Comparison of ENCODE assay signal across 9 mouse cellular contexts in the genomic region with DNA sequence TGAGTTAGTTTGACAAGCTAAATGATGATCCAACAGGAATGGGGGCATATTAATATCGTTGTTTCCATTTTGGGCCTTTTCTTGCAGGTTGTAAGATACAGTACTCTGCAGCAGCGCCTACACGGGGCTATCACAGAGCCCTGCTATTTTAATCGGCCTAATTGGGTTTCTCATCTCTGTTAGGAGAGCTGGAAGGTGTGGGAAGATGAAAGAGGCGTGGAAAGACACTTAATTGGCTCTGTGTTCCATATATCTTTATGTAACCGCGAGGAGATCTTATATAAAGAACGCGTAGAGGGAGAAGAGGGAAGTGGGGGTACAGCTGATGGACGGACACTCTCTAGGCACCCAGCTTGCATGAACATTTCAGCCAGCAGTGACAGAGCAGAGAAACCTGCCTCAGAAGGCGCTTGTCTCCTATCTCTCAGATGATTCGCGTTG.
DNase-seq lines count a peak whose midpoint lies in the region; ATAC-seq and TF ChIP-seq lines count a peak whose summit lies in the region.
"Had no signal": no experiment of that assay in that cellular context is flagged by ENCODE, and none has a peak within 500 bp of the region (broad histone marks: within the 10 kb centered on the region; RNA-seq: fewer than 3 reads in every experiment).

No protein-coding gene starts in this region.

- no peaks in the 10 kb centered on the region for H3K9me3 ChIP-seq in heart, embryonic 11.5 days (replicated peaks; ENCODE audit: control insufficient read depth, low read length)
- no peaks in the 10 kb centered on the region for H3K9me3 ChIP-seq in midbrain, embryonic 13.5 days

- H3K36me3 ChIP-seq in heart, embryonic 11.5 days (ENCODE audit: control insufficient read depth, insufficient read depth, low read length): no peaks in the 10 kb centered on the region
- no peaks in the 10 kb centered on the region for H3K36me3 ChIP-seq in heart, adult 2 months (ENCODE audit: control insufficient read depth, insufficient read depth, low read length)
- H3K36me3 ChIP-seq in midbrain, embryonic 13.5 days: no peaks in the 10 kb centered on the region

- no peak for TF ChIP-seq CTCF in heart, adult 2 months (IDR thresholded peaks at IDR 0.05)
- TF ChIP-seq CTCF in brain, embryonic 14.5 days (IDR thresholded peaks at IDR 0.05; ENCODE audit: borderline replicate concordance, extremely low read depth, insufficient read depth, insufficient read length): no peak

- H3K4me2 ChIP-seq in heart, embryonic 11.5 days: peak overlapping the region; percentile 38
- peak overlapping the region; percentile 38; the same call in 1 of the 2 replicates for H3K4me2 ChIP-seq in midbrain, embryonic 13.5 days (replicated peaks)

- 60% methylated on average over 13 of the region's 13 CpGs for WGBS in heart, embryonic 11.5 days (ENCODE audit: insufficient replicate concordance)
- WGBS in heart, adult 2 months: 58% methylated on average over 13 of the region's 13 CpGs
- 59% methylated on average over 13 of the region's 13 CpGs for WGBS in midbrain, embryonic 13.5 days

- H3K27ac ChIP-seq in heart, embryonic 11.5 days (ENCODE audit: low read depth, low read length): no peak overlapping the region
- no peak overlapping the region for H3K27ac ChIP-seq in heart, adult 2 months
- H3K27ac ChIP-seq in midbrain, embryonic 13.5 days: no peak overlapping the region

- H3K27me3 ChIP-seq in heart, embryonic 11.5 days (ENCODE audit: control insufficient read depth, insufficient read depth, low read length): peaks cover 3% of the 10 kb centered on the region; the same call in 1 of the 2 replicates
- H3K27me3 ChIP-seq in heart, adult 2 months (ENCODE audit: control insufficient read depth, insufficient read depth, low read length): no peaks in the 10 kb centered on the region
- H3K27me3 ChIP-seq in midbrain, embryonic 13.5 days: no peaks in the 10 kb centered on the region

- no peak for TF ChIP-seq EP300 in heart, adult 2 months (IDR thresholded peaks at IDR 0.05; ENCODE audit: insufficient read depth, low read depth, low read length)

- no peak overlapping the region for H3K4me3 ChIP-seq in heart, embryonic 11.5 days (ENCODE audit: low read depth, low read length)
- no peak overlapping the region for H3K4me3 ChIP-seq in heart, adult 2 months
- no peak overlapping the region for H3K4me3 ChIP-seq in midbrain, embryonic 13.5 days (replicated peaks)

- ATAC-seq in heart, embryonic 11.5 days (replicated peaks; ENCODE audit: insufficient number of reproducible peaks, low FRiP score, low TSS enrichment): no peak
- 0 out of 2 replicates have a peak, but pooled peaks have one; percentile 11 for ATAC-seq in midbrain, embryonic 13.5 days
- ATAC-seq: lung, postnatal 0 days had no signal

- intact Hi-C loops in heart, adult 2 months (cut with DNase I): loop anchor here (1.0 to 5.0 kb wide), 3 partner anchors 74 to 499 kb away; no protein-coding TSS in a partner anchor

- H3K4me1 ChIP-seq in heart, embryonic 11.5 days (ENCODE audit: control insufficient read depth, insufficient read depth, low read length): no peaks in the 10 kb centered on the region
- peaks cover 1% of the 10 kb centered on the region; the same call in 1 of the 2 replicates for H3K4me1 ChIP-seq in heart, adult 2 months (ENCODE audit: control insufficient read depth, insufficient read depth, low read length)
- 0 out of 2 replicates have a peak, but pooled peaks cover 3% of the 10 kb centered on the region for H3K4me1 ChIP-seq in midbrain, embryonic 13.5 days (replicated peaks)

- DNase-seq in heart, adult 2 months: no peak
- peak; percentile 14 for DNase-seq in brain, embryonic 14.5 days (ENCODE audit: low read depth)
- DNase-seq in frontal cortex, postnatal 25 days (ENCODE audit: low spot score in 2 of 2): peak; percentile 15 to 21
- no peak for DNase-seq in ovary, postnatal 14 days (ENCODE audit: low spot score)
- no peak for DNase-seq in kidney, adult 9 months
- DNase-seq in spleen, postnatal 10 days (ENCODE audit: low spot score in 2 of 2): no peak

- TF ChIP-seq POLR2A in heart, adult 2 months (IDR thresholded peaks at IDR 0.05; ENCODE audit: insufficient read depth, low read depth, low read length): no peak
- no peak for TF ChIP-seq POLR2A in brain, embryonic 14.5 days (IDR thresholded peaks at IDR 0.05; ENCODE audit: borderline replicate concordance, extremely low read depth, insufficient read depth, insufficient read length, poor library complexity, severe bottlenecking)

- no peak overlapping the region for H3K9ac ChIP-seq in heart, embryonic 11.5 days (ENCODE audit: low read depth, low read length)
- H3K9ac ChIP-seq in heart, adult 2 months (ENCODE audit: low read depth, low read length): no peak overlapping the region
- no peak overlapping the region for H3K9ac ChIP-seq in midbrain, embryonic 13.5 days (replicated peaks)

- H3K79me2 ChIP-seq in heart, adult 2 months (replicated peaks; ENCODE audit: control insufficient read depth, insufficient read depth, low read length): no peaks in the 10 kb centered on the region

Comparison
In these comparisons a context has a peak if more than half of its experiments do, and no peak if none do; other contexts are left out.
1. DNase-seq: peak in brain, embryonic 14.5 days (single experiment) and frontal cortex, postnatal 25 days (2 of 2); none in heart, adult 2 months (0 of 2), ovary, postnatal 14 days (single experiment), kidney, adult 9 months (single experiment) and spleen, postnatal 10 days (0 of 2).